In genomic region chr17:4612741-4613140, GRCm38 (mm10) we compare ENCODE assay signal across 20 mouse cellular contexts.
DNase-seq lines count a peak whose midpoint lies in the region; ATAC-seq and TF ChIP-seq lines count a peak whose summit lies in the region.
"Had no signal": no experiment of that assay in that cellular context is flagged by ENCODE, and none has a peak within 500 bp of the region (broad histone marks: within the 10 kb centered on the region; RNA-seq: fewer than 3 reads in every experiment).

No protein-coding gene starts in this region.

- WGBS in heart, embryonic 11.5 days (ENCODE audit: insufficient replicate concordance) = 86% methylated on average over 7 of the region's 7 CpGs
- 87% methylated on average over 7 of the region's 7 CpGs for WGBS in midbrain, embryonic 14.5 days

- no peaks in the 10 kb centered on the region for H3K79me2 ChIP-seq in myocyte (ENCODE audit: control insufficient read depth, insufficient read depth)

- no peaks in the 10 kb centered on the region for H3K27me3 ChIP-seq in heart, embryonic 11.5 days (ENCODE audit: control insufficient read depth, insufficient read depth, low read length)
- no peaks in the 10 kb centered on the region for H3K27me3 ChIP-seq in myocyte (ENCODE audit: control insufficient read depth, insufficient read depth, insufficient read length)
- no peaks in the 10 kb centered on the region for H3K27me3 ChIP-seq in midbrain, embryonic 14.5 days (ENCODE audit: control insufficient read depth, insufficient read depth, low read length)
- H3K27me3 ChIP-seq: embryonic facial prominence, embryonic 12.5 days; forebrain, embryonic 13.5 days; limb, embryonic 12.5 days; neural tube, embryonic 12.5 days; Patski had no signal

- H3K9me3 ChIP-seq in heart, embryonic 11.5 days (replicated peaks; ENCODE audit: control insufficient read depth, low read length) = no peaks in the 10 kb centered on the region
- no peaks in the 10 kb centered on the region for H3K9me3 ChIP-seq in midbrain, embryonic 14.5 days (ENCODE audit: control insufficient read depth, low read length)
- H3K9me3 ChIP-seq: embryonic facial prominence, embryonic 12.5 days; neural tube, embryonic 12.5 days had no signal

- H3K27ac ChIP-seq in heart, embryonic 11.5 days (ENCODE audit: low read depth, low read length) = no peak overlapping the region
- no peak overlapping the region for H3K27ac ChIP-seq in midbrain, embryonic 14.5 days (replicated peaks; ENCODE audit: low read depth, low read length)
- H3K27ac ChIP-seq: embryonic facial prominence, embryonic 12.5 days; forebrain, embryonic 13.5 days; kidney, postnatal 0 days; limb, embryonic 12.5 days; liver, embryonic 14.5 days; neural tube, embryonic 12.5 days had no signal

- DNase-seq in adrenal gland, adult (ENCODE audit: inconsistent age in 2 of 2, low spot score in 1 of 2) = peak; percentile 9 to 73
- no peak for DNase-seq in adrenal gland, postnatal 25 days
- peak; percentile 61 to 67 for DNase-seq in heart, adult 18-20 months
- peak; percentile 4 for DNase-seq in layer of hippocampus, adult 9-11 months
- DNase-seq in layer of hippocampus, postnatal 25 days (ENCODE audit: extremely low spot score in 1 of 2, low spot score in 1 of 2) = no peak
- no peak for DNase-seq in midbrain, embryonic 14.5 days
- DNase-seq: cerebellum, adult 11 months; kidney, adult 11 months; thymus, postnatal 36 days had no signal

- H3K4me3 ChIP-seq in heart, embryonic 11.5 days (ENCODE audit: low read depth, low read length) = no peak overlapping the region
- H3K4me3 ChIP-seq in myocyte = no peak overlapping the region
- no peak overlapping the region for H3K4me3 ChIP-seq in midbrain, embryonic 14.5 days (replicated peaks; ENCODE audit: low read depth, low read length)
- H3K4me3 ChIP-seq: embryonic facial prominence, embryonic 12.5 days; erythroblast, embryonic 14.5 days; forebrain, embryonic 13.5 days; limb, embryonic 12.5 days; neural tube, embryonic 12.5 days had no signal

- ATAC-seq in heart, embryonic 11.5 days (replicated peaks; ENCODE audit: insufficient number of reproducible peaks, low FRiP score, low TSS enrichment) = no peak
- ATAC-seq in midbrain, embryonic 14.5 days (ENCODE audit: low FRiP score, low TSS enrichment) = no peak
- ATAC-seq: forebrain, embryonic 13.5 days; Patski had no signal

- H3K36me3 ChIP-seq in heart, embryonic 11.5 days (ENCODE audit: control insufficient read depth, insufficient read depth, low read length) = no peaks in the 10 kb centered on the region
- no peaks in the 10 kb centered on the region for H3K36me3 ChIP-seq in myocyte (ENCODE audit: control insufficient read depth, insufficient read depth)
- H3K36me3 ChIP-seq in midbrain, embryonic 14.5 days (ENCODE audit: control insufficient read depth, insufficient read depth, low read length) = no peaks in the 10 kb centered on the region
- H3K36me3 ChIP-seq: embryonic facial prominence, embryonic 12.5 days; limb, embryonic 12.5 days; neural tube, embryonic 12.5 days had no signal

- H3K4me1 ChIP-seq in heart, embryonic 11.5 days (ENCODE audit: control insufficient read depth, insufficient read depth, low read length) = no peaks in the 10 kb centered on the region
- H3K4me1 ChIP-seq in midbrain, embryonic 14.5 days (ENCODE audit: control insufficient read depth, insufficient read depth, low read length) = no peaks in the 10 kb centered on the region
- H3K4me1 ChIP-seq: forebrain, embryonic 13.5 days; limb, embryonic 12.5 days; neural tube, embryonic 12.5 days had no signal

- H3ac ChIP-seq in myocyte (ENCODE audit: control insufficient read depth, insufficient read length) = no peak overlapping the region

- no peak overlapping the region for H3K4me2 ChIP-seq in heart, embryonic 11.5 days
- H3K4me2 ChIP-seq in myocyte (ENCODE audit: low read depth) = peak overlapping the region; percentile 18
- no peak overlapping the region for H3K4me2 ChIP-seq in midbrain, embryonic 14.5 days (ENCODE audit: low read length)
- H3K4me2 ChIP-seq: embryonic facial prominence, embryonic 12.5 days; forebrain, embryonic 13.5 days; limb, embryonic 12.5 days; midbrain, embryonic 11.5 days; neural tube, embryonic 12.5 days had no signal

- no peak overlapping the region for H3K9ac ChIP-seq in heart, embryonic 11.5 days (ENCODE audit: low read depth, low read length)
- no peak overlapping the region for H3K9ac ChIP-seq in midbrain, embryonic 14.5 days (replicated peaks; ENCODE audit: low read length)
- H3K9ac ChIP-seq: embryonic facial prominence, embryonic 12.5 days; forebrain, embryonic 13.5 days; limb, embryonic 12.5 days; liver, embryonic 14.5 days; neural tube, embryonic 12.5 days had no signal

- no peak for TF ChIP-seq POLR2A in myocyte (IDR thresholded peaks at IDR 0.05; ENCODE audit: insufficient read length, low read depth)

TF ChIP-seq in myocyte, 11 proteins besides CTCF, POLR2A, EP300 and RAD21:
- TF ChIP-seq SRF (IDR thresholded peaks at IDR 0.05; ENCODE audit: control insufficient read depth, insufficient read length, low read depth) = no peak

Comparison
In these comparisons a context has a peak if more than half of its experiments do, and no peak if none do; other contexts are left out.
1. DNase-seq: peak in adrenal gland, adult (2 of 2), heart, adult 18-20 months (2 of 2) and layer of hippocampus, adult 9-11 months (single experiment); none in adrenal gland, postnatal 25 days (single experiment), layer of hippocampus, postnatal 25 days (0 of 2) and midbrain, embryonic 14.5 days (single experiment).